Mouse (Mus musculus) neural tube, embryonic 10.5 days (tissue): Measurements from ENCODE around the gene Trim25.
"Not testable (repeated sequence)": the region's sequence is repeated elsewhere in the genome, so short reads cannot be mapped to it uniquely, and the experiment has no call there.

Experiments
- DNase-seq: peaks from one replicate; pipeline ENCODE4 v3.0.0-alpha.2; 2017; ENCODE audit warnings: low spot score; ENCODE audit errors: extremely low spot score

Gene Trim25

DNA sequence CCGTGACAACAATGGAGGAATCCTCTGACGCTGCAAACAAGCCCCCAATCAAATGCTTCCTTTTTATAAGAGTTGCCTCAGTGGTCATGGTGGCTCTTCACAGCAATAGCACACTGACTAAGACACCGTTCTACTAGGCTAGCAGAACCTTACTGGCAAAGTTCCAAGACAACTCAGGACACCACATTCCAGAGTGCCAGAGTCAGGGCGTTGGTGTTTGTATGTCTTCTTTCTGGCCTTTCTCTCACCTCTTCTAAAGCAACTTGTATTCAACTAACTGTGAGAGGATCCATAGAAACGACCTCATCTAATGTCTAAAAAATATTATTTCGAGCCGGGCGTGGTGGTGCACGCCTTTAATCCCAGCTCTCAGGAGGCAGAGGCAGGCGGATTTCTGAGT lies 24.3 kb downstream of the Trim25 start:
- no peak for DNase-seq

- DNase-seq, result no peak
Measured at GRCm38 (mm10) chr11:89024181-89024881, 25.2 kb downstream of the Trim25 start.

DNA sequence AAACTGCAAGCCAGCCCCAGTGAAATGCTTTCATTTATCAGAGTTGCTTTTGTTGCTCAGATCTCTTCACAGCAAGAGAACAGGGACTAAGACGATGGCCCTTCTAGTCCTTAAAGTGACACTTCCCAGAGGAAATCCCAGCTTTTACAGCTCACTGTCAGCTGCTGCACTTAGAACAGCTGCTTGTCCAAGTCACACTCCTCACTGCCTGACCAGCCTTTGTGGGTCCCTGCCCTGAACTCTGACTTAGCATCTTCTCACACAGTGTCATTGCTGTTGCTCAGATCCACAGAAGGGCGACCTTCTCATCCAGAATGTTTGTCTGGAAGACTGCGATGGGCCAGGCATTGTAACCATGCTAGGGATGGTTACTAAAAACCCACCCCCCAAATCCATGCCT lies 26.4 kb downstream of the Trim25 start:
- DNase-seq, result no peak

- no peak for DNase-seq
Measured at GRCm38 (mm10) chr11:89026117-89026516, 26.9 kb downstream of the Trim25 start.

- DNase-seq, result no peak
Measured at GRCm38 (mm10) chr11:89027955-89028361, 28.8 kb downstream of the Trim25 start.

DNA sequence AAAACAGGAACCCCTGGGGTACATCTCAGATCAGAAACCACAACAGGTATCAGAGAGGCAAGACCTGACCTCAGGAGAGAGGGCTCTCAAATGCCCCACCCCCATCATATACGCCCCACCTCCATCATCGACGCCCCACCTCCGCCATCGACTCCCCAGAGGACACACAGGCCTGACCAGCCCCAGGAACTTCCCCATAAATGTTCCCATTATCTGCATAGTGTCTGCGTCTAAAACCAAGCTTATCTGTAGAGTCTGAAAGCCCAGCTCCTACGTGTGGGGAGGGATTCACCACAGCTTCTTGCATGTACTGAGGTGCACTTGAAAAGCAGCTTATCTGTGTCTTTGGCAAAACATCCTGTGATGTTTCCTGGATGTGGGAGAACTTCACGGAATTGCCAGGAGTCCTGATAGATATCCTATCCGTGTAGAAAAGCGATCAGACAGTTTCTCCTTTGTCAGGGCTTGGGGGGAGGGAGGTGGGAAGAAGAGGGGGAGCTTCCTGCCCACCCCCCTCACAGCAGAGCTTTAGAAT lies 29.8 kb downstream of the Trim25 start:
- DNase-seq, result no peak

- no peak for DNase-seq
Measured at GRCm38 (mm10) chr11:89030552-89030951, 31.4 kb downstream of the Trim25 start.

GRCm38 (mm10) chr11:89031189-89031588 lies 32.0 kb downstream of the Trim25 start:
- DNase-seq, result no peak

- DNase-seq, result no peak
Measured at GRCm38 (mm10) chr11:89034592-89034991, 35.4 kb downstream of the Trim25 start.

DNA sequence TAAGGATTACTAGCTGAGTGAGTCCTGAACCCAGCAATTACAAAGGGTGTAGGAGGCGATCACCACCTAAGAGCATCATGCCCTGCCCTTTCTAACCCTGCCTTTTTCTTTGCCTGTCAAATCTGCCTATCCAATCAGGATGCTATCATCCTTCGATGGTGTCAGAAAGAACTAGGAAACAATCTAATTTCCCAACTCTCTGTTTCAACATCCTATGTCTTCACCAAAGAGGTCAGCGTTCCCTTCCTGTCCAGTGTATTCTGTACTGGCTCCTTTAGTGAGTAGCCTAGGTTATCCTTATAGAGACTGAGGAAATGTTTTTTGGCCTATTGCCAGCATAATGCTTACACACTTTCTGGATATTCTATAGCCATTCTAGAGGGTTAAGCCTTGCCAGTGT lies 36.4 kb downstream of the Trim25 start:
- DNase-seq, result no peak

- DNase-seq, result no peak
Measured at GRCm38 (mm10) chr11:89038496-89038895, 39.3 kb downstream of the Trim25 start.

DNA sequence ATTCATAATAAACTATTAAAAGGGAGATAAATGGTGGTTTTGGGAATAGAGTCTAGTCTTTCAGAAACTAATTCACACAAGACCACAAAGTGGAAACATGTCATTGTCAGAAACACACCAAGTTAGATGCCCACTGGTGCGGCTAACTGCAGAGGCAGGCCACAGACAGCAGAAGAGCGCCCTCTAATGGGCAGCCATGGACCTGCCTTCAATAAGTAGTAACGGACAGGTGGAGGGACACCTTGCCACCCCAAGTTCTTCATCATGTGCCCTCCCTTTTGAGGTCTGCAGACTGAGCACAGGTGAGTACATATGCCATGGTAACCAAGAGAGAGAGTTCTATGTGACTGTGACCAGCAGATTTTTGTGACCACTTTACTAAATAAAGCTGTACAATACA lies 40.1 kb downstream of the Trim25 start:
- peak; percentile 39 for DNase-seq

- DNase-seq, result not testable (repeated sequence)
Measured at GRCm38 (mm10) chr11:89041073-89041472, 41.9 kb downstream of the Trim25 start.

DNA sequence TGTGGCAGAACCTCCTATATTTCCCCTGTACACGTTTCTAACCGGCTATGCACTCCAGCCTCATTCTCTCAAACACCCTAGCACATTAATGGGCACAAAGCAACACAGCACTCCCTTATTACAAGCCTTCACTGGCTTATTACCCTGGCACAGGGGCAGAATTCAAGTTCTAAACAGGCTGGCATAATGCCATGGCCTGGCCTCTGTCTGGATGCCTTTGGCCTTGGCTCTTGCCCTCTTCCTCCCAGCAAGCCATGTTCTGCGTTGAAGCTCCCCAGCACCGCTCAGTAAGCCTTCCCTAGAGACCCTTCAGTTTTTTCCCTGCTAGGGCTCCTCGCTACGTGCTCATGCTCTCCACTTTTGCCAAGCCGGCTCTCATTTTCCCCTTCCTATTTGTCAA lies 43.9 kb downstream of the Trim25 start:
- DNase-seq, result no peak

- DNase-seq, result not testable (repeated sequence)
Measured at GRCm38 (mm10) chr11:89045501-89045900, 46.3 kb downstream of the Trim25 start.

DNA sequence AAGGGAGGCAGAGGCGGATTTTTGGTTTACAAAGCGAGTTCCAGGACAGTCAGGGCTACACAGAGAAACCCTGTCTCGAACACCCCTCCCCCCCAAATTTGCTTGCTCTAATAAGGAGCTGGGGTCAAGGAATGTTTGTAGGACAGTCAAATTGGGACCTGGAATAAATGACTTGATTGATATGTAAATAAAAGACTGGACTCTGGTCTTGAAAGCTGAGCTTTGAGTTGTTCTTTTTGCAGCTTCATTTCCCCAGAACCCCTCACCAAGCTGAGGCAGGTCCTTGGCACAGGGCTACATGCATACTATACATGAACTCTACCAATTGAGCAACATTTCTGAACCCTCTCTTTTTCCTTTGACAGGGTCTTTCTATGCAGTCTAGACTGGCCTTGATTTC lies 46.8 kb downstream of the Trim25 start:
- no peak for DNase-seq

GRCm38 (mm10) chr11:89051767-89052166 lies 52.6 kb downstream of the Trim25 start:
- DNase-seq, result no peak

- no peak for DNase-seq
Measured at GRCm38 (mm10) chr11:89055931-89056690, 56.9 kb downstream of the Trim25 start.

DNA sequence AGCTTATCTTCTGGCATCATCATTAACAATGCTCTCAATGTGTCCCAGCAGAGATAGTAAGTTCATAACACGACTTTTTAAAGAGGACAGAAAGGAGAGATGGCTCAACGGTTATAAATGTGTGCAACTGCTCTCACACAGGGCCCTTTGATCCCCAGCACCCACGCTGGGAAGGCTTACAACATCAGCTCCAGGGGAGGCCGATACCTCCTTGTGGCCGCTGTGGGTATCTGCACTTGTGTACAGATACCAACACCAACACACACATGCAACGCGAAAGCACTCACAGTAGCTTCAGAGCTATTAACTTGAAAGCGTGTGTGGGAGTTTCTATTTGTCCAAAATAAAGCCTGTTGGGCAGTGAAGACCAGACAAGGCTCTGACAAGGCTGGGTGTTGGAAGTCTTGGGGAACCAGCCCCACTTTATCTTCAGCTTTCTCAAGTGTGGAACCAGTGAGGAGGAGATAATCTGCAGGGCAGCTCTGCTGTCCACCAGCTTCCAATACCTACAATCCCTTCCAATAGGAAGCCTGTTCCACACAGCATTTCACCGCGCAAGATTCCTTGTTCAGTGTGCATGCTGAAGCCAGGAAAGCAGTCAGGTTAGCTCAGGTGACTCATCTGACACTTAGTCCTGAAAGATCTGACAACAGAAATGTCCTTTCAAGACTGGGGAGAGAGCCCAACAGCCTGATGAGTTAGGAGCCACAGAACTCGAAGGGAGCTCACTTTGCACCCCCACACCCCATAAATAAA lies 59.5 kb downstream of the Trim25 start:
- DNase-seq, result no peak

- DNase-seq, result no peak
Measured at GRCm38 (mm10) chr11:89059919-89060422, 60.8 kb downstream of the Trim25 start.

DNA sequence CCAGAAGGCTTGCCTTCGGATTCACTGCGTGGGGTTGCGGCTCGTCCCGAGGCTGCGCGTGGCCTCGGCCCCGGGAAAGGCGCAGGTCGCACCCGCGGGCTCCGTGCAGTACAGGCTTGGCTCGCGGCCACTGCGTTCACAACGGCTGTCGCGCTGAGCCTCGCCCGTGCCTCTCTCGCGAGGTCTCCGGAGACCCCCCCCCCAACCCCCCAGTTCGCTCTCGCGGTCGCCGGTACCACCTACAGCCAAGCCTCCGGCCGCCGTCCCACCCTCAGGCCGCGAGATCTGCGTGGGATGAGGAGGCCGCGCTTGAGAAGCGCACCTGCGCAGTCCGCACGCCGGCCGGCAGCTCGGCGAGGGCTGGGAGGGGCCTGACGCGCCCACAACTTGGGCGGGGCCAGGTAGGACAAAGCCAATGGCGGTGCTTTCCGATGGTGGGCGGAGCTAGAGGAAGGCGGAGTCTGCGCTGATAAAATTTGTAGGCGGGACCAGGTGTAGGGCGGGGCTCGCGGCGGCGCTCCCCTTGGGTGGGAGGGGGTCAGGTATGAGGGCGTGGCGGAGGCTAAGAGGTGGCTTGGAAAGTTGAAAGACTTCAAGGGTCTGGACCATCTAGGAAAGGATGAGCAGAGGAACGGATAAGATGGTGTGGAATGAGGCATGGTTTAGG lies 61.4 kb downstream of the Trim25 start:
- peak; percentile 92 for DNase-seq
